Mouse (Mus musculus) midbrain, embryonic 16.5 days (tissue): ENCODE results near the gene Doc2b. TPM values are rescaled to one million over a fixed set of nuclear protein-coding genes. Genes with fewer than 3 reads are reported as not detected.
"Not testable (repeated sequence)": the region's sequence is repeated elsewhere in the genome, so short reads cannot be mapped to it uniquely, and the experiment has no call there.

Experiments
- ATAC-seq: fragments of 200-750 bp; cut with Nextera tagmentation; 2 replicates; pipeline ENCODE4 v1.8.0; 2017; ENCODE audit warnings: moderate TSS enrichment
- H3K27ac ChIP-seq: fragments of 300-500 bp; sonication (generic); 2 replicates; pipeline ENCODE4 v1.5.1; 2014; ENCODE audit warnings: mild to moderate bottlenecking, low read length, mixed read lengths
- H3K27me3 ChIP-seq: fragments of 300-500 bp; sonication (generic); 2 replicates; pipeline ENCODE4 v1.6.1; 2014; ENCODE audit warnings: low read depth, low read length, mixed read lengths; ENCODE audit not compliant: control insufficient read depth, insufficient read depth
- H3K36me3 ChIP-seq: fragments of 300-500 bp; sonication (generic); 2 replicates; pipeline ENCODE4 v1.6.1; 2014; ENCODE audit warnings: mild to moderate bottlenecking, low read length, moderate library complexity, mixed read lengths; ENCODE audit not compliant: control insufficient read depth, insufficient read depth
- H3K4me1 ChIP-seq: fragments of 300-500 bp; sonication (generic); 2 replicates; pipeline ENCODE4 v1.6.1; 2014; ENCODE audit warnings: mild to moderate bottlenecking, low read length, mixed read lengths; ENCODE audit not compliant: control insufficient read depth, insufficient read depth
- H3K4me2 ChIP-seq: fragments of 300-500 bp; sonication (generic); 2 replicates; pipeline ENCODE4 v1.6.1; 2014; ENCODE audit warnings: mild to moderate bottlenecking, low read length, mixed read lengths
- H3K4me3 ChIP-seq: fragments of 300-500 bp; sonication (generic); 2 replicates; pipeline ENCODE4 v1.5.1; 2014; ENCODE audit warnings: low read depth, mild to moderate bottlenecking, low read length, moderate library complexity, mixed read lengths
- H3K9ac ChIP-seq: fragments of 300-500 bp; sonication (generic); 2 replicates; pipeline ENCODE4 v1.6.1; 2014; ENCODE audit warnings: low read depth, low read length, mixed read lengths
- H3K9me3 ChIP-seq: fragments of 300-500 bp; sonication (generic); replicated peaks from 2 replicates; pipeline ENCODE4 v1.6.1; 2014; ENCODE audit warnings: mild to moderate bottlenecking, low read length, mixed read lengths; ENCODE audit not compliant: control insufficient read depth, poor library complexity, severe bottlenecking
- WGBS: fragments of 180-500 bp; shearing (Covaris S2); extraction: QIAGEN DNeasy Blood & Tissue Kit; methylation state at CpG from one replicate; pipeline ENCODE4 v1.1.7; 2014; 5-methylcytosine and 5-hydroxymethylcytosine counted together
- polyA plus RNA-seq: library from polyadenylated mRNA; unstranded; fragments of >200 nt; fragmentation: Nextera tagmentation; extraction: Ambion mirVana; gene quantifications from 2 replicates; pipeline ENCODE4 v1.2.1, GENCODE M21; 2015

The Doc2b gene
- polyA plus RNA-seq, 1 experiment from 2014 or later, result 5.0 TPM

GRCm38 (mm10) chr11:75735462-75736252 is 60.2 kb downstream of the Doc2b start:
- no peak overlapping the region for H3K9ac ChIP-seq
- ATAC-seq, result no peak
- no peaks in the 10 kb centered on the region for H3K9me3 ChIP-seq
- WGBS, result 70% methylated on average over 5 of the region's 5 CpGs
- peaks cover 52% of the 10 kb centered on the region for H3K4me1 ChIP-seq
- no peak overlapping the region for H3K27ac ChIP-seq
- peak overlapping the region; percentile 92 for H3K4me2 ChIP-seq
- H3K4me3 ChIP-seq, result peak overlapping the region; percentile 96
- no peaks in the 10 kb centered on the region for H3K27me3 ChIP-seq
- H3K36me3 ChIP-seq, result no peaks in the 10 kb centered on the region

DNA sequence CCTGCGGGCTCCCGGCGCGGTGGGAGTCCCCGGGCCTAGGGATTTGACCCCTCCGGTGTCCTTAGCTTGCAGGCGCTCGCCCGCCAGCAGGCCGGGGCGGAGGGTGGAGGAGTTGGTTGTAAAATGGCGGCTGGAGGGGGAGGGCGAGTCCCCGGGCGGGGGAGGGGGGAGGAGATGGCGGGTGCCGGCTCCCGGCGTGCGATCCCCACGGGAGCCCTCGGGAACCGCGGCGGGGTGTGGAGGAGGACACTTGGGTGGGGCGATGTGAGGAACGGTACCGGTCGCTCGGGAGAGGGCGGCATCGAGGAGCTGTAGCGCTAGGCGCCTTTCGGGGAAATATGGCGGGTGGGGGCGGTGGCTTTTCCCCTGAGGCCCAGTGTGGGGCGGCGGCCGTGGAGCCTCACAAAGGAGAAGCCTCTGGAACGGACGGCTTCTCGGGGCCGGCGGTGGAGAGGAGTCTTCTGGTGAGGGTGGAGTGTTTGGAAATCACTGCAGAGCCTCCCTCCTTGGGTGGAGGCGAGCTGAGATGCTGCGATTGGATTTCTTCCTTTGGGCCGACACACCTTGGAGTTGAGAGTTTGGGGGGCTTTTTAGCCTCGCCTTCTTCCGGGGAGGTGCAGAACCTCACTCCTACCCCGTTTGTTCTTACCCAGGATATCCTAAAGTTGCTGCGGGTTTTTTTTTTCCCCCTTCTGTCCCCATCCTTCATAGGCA is 62.5 kb downstream of the Doc2b start:
- Histone ChIP-seq H3K9ac (peak overlapping the region; percentile 100), H3K4me3 (peak overlapping the region; percentile 96), H3K9me3 (no peaks in the 10 kb centered on the region), H3K4me1 (peaks cover 46% of the 10 kb centered on the region), H3K4me2 (peak overlapping the region; percentile 92), H3K27ac (peak overlapping the region; percentile 100), H3K27me3 (no peaks in the 10 kb centered on the region), H3K36me3 (no peaks in the 10 kb centered on the region)
- ATAC-seq, result peak; percentile 70
- WGBS, result under 1% methylated on average over 44 of the region's 52 CpGs

DNA sequence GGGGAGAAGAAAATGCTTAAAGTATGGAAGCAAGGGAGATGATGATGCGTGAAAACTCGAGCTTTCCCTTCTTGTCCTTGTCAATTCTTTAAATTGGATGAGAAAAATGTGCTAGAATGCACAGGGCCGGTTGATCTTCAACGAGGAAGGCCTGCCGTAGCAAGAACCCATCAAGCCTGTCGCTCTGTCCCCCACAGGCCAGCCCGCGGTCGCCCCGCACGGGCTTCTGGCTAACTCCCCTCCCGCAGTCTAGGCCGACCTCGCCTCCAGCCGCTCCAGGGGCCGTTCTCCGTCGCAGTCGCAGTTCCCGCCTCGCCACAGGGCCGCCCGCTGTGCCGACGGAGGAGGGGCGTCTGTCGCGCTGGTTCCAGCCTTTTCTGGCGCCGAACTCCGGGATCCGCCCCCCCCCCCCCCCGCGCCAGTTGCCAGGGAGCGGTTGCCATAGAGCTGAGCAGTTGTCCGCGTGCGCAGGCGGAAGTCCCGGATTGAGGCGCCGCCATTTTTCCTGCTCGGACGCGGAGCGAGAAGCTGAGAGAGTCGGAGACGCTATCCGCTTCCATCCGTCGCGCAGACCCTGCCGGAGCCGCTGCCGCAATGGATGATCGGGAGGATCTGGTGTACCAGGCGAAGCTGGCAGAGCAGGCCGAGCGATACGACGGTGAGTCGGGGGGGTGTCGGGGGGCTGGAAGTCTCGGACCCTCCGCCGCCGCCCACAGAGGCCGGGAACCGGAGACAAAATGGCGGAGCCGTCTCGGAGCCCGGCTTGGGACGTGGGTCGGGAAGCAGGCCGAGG is 63.2 kb downstream of the Doc2b start, which contains the start of gene Ywhae:
Gene Ywhae, plus strand, starts transcription at position 436 of the 793 bp plus-strand sequence.
- H3K36me3 ChIP-seq, result no peaks in the 10 kb centered on the region
- H3K9ac ChIP-seq, result peak within 1 kb of the TSS; percentile 100
- peak within 1 kb of the TSS; percentile 92 for H3K4me2 ChIP-seq
- H3K9me3 ChIP-seq, result no peaks in the 10 kb centered on the region
- under 1% methylated on average over 71 of the region's 76 CpGs for WGBS
- peak; percentile 93 for ATAC-seq
- H3K4me3 ChIP-seq, result peak within 1 kb of the TSS; percentile 96
- H3K27ac ChIP-seq, result peak within 1 kb of the TSS; percentile 100
- peaks cover 40% of the 10 kb centered on the region for H3K4me1 ChIP-seq
- no peaks in the 10 kb centered on the region for H3K27me3 ChIP-seq

DNA sequence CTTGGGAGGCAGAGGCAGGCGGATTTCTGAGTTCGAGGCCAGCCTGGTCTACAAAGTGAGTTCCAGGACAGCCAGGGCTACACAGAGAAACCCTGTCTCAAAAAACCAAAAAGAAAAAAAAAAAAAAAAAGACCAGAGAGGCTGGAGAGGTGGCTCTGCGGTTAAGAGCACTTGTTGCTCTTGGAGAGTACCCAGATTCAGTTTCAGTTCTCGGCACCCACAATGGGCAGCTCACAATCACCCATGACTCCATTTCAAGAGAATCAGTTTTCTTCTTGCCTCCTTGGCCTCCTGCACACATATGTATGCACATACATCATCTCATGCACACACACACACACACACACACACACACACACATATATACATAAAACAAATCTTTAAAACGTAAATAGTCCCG is 68.2 kb downstream of the Doc2b start:
- H3K4me1 ChIP-seq, result peaks cover 13% of the 10 kb centered on the region
- H3K27ac ChIP-seq, H3K4me2 ChIP-seq, H3K36me3 ChIP-seq, H3K9ac ChIP-seq, ATAC-seq, H3K27me3 ChIP-seq, H3K4me3 ChIP-seq, H3K9me3 ChIP-seq: not testable (repeated sequence)
- 93% methylated on average over 6 of the region's 6 CpGs for WGBS

- no peak overlapping the region for H3K4me3 ChIP-seq
- 66% methylated on average over 2 of the region's 2 CpGs for WGBS
Measured at GRCm38 (mm10) chr11:75727168-75727567, 68.7 kb downstream of the Doc2b start.

DNA sequence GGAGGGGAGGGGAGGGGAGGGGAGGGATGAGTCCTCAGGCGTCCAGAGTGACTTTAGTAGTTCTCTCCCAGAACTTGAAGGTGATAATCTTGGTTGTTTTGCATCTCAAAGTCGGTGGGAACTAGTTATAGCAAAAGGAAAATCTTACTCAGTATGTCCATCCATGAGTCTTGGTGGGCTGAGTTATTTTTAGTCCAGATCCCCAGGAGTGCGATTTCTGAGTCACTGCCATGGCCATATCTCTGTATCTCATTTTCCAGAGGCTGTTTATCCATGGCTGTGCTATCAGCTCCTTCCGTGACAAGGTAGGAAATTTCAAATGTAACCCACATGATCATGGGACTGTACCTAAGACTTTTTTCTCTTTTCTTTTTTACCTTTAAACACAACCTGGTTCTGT is 73.5 kb downstream of the Doc2b start:
- Histone ChIP-seq H3K4me2 (no peak overlapping the region), H3K27ac (no peak overlapping the region)
- 64% methylated on average over 4 of the region's 4 CpGs for WGBS

More at GRCm38 (mm10) chr11:75727168-75727567, 68.7 kb downstream of the Doc2b start:
- Histone ChIP-seq H3K4me1 (peaks cover 12% of the 10 kb centered on the region), H3K36me3 (no peaks in the 10 kb centered on the region), H3K27ac (no peak overlapping the region), H3K9me3 (no peaks in the 10 kb centered on the region), H3K9ac (no peak overlapping the region), H3K4me2 (no peak overlapping the region), H3K27me3 (no peaks in the 10 kb centered on the region)
- no peak for ATAC-seq

More for the DNA sequence above, 73.5 kb downstream of the Doc2b start:
- H3K36me3 ChIP-seq, result no peaks in the 10 kb centered on the region
- H3K4me1 ChIP-seq, result no peaks in the 10 kb centered on the region
- ATAC-seq, result no peak
- H3K9me3 ChIP-seq, result no peaks in the 10 kb centered on the region; the same call in 1 of the 2 replicates
- no peaks in the 10 kb centered on the region for H3K27me3 ChIP-seq
- no peak overlapping the region for H3K4me3 ChIP-seq
- H3K9ac ChIP-seq, result no peak overlapping the region

Other genes with a start within 250 kb of the Doc2b start
- 95.7 and 98.3 TPM in 2 replicates for gene Pitpna, start 208.0 kb downstream of the Doc2b start, polyA plus RNA-seq
- 40.0 and 40.2 TPM in 2 replicates for gene Inpp5k, start 165.1 kb downstream of the Doc2b start, polyA plus RNA-seq
- gene Myo1c, start 145.5 kb downstream of the Doc2b start, polyA plus RNA-seq, result 10.3 and 10.8 TPM in 2 replicates
- gene Crk, start 116.8 kb downstream of the Doc2b start, polyA plus RNA-seq, result 105 and 118 TPM in 2 replicates
- gene Ywhae, start 63.2 kb downstream of the Doc2b start, polyA plus RNA-seq, result 1,507 and 1,584 TPM in 2 replicates
- 3.4 and 4.9 TPM in 2 replicates for gene Rph3al, start 142.4 kb upstream of the Doc2b start, polyA plus RNA-seq
- gene 1700016K19Rik, start 203.9 kb upstream of the Doc2b start, polyA plus RNA-seq, result 6.0 and 7.0 TPM in 2 replicates
- 12.7 and 13.5 TPM in 2 replicates for gene Rflnb, start 231.7 kb upstream of the Doc2b start, polyA plus RNA-seq